Mouse (Mus musculus): ENCODE measurements around the gene Arhgef1.
A peak's percentile ranks its signal among the peaks of the same experiment; 100 is the strongest.

Gene Arhgef1

GRCm38 (mm10) chr7:24944257-24944950 is 41.7 kb downstream of the Arhgef1 start, which contains the start of gene Gm4881:
Gene Gm4881, minus strand, starts transcription at chr7:24944494.
- peak; percentile 31 for DNase-seq (ENCODE audit: low spot score)

GRCm38 (mm10) chr7:24947316-24948048 is 44.8 kb downstream of the Arhgef1 start:
- DNase-seq (ENCODE audit: low spot score): no peak

GRCm38 (mm10) chr7:24948774-24949173 is 46.1 kb downstream of the Arhgef1 start:
- no peak for DNase-seq (ENCODE audit: low spot score)

- peak; percentile 69 for DNase-seq (ENCODE audit: low spot score)
Measured at GRCm38 (mm10) chr7:24949958-24950623, 47.4 kb downstream of the Arhgef1 start.

DNA sequence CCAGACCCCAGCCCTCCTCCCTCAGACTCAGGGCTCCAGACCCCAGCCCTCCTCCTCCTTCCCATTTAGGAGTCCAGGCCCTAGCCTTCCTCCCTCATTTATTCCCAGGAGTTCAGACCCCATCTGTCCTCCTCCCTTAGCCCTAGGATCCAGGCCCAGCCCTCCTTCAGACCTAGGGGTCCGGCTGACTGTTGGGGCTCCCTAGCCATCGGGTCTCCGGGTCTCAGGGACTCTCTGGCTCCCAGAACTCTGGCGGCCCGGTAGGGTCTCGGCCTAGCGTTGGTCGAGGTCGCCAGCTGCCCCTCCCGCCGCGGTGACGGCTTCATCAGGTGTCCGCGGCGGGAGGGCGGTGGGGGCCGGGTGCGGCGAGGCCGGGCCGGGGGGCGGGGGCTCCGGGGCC is 51.3 kb downstream of the Arhgef1 start:
- DNase-seq (ENCODE audit: low spot score): no peak

- peak; percentile 31 for DNase-seq (ENCODE audit: low spot score)
Measured at GRCm38 (mm10) chr7:24954450-24954849, 51.7 kb downstream of the Arhgef1 start.

- no peak for DNase-seq (ENCODE audit: low spot score)
Measured at GRCm38 (mm10) chr7:24955226-24955625, 52.5 kb downstream of the Arhgef1 start.

DNA sequence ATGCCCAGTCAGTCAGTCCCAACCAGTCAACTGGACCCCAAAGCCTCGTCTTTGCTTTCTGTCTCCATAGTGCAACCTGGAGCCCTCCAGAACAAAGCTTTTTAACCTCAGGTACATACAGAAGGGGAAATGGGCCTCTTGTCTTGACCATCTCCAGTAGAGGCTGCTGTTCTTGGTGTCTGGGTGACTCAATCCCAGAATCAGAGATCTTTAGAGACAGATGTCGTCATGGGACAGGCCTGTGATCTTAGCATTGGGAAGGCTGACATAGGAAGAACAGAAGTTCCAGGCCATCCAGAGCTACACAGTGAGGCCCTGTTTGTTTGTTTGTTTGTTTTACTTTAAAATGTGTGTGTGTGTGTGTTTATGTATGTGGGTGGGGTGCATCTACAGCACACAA is 61.6 kb downstream of the Arhgef1 start:
- DNase-seq (ENCODE audit: low spot score): no peak

DNA sequence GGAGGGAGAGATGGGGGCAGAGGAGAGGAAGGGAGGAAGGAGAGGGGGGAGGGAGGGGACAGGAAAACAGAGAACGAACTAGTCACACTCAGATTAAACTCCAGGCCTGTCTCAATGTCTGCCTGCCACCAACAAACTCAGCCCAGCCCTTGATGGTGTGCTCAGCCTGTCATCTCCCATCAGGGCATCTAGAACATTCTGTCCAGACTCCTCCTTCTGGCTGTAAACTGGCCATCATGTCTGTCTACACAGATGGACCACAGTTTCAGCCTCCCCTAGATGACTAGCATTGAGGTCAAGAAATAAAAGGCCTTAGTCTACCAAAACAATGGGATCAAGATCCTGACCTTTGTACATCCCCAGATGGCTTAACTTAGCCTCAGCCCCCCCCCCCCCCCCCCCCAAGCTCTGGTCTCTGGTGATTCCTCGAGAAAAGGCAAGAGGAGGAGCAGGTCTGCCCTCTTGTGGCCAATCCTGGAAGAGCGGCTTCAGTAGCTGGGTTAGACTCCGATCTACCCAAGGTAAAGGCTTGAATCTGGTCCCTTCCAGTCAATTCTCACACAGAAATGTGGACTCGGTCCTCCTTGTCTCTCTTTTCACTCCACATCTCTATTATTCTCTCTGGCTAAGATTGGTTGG is 62.3 kb downstream of the Arhgef1 start:
- peak; percentile 77 for DNase-seq (ENCODE audit: low spot score)

DNA sequence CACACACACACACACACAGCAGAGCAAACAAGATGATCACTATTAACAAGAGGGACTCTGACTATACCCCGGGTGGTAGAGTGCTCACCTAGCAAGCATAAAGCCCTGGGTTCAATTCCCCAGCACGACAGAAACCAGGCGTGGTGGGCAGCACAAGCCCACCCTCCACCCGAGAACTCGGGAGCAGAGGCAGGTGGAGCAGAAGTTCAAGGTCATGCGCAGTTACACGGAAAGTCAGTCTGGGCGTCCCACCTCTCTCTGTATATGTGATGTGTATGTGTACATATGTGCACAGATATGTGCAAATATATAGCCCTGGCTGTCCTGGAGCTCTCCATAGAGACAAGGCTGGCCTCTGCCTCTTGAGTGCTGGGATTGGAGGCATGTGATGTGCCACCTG is 65.3 kb downstream of the Arhgef1 start:
- no peak for DNase-seq (ENCODE audit: low spot score)

GRCm38 (mm10) chr7:24968463-24968862 is 65.8 kb downstream of the Arhgef1 start:
- no peak for DNase-seq (ENCODE audit: low spot score)

DNA sequence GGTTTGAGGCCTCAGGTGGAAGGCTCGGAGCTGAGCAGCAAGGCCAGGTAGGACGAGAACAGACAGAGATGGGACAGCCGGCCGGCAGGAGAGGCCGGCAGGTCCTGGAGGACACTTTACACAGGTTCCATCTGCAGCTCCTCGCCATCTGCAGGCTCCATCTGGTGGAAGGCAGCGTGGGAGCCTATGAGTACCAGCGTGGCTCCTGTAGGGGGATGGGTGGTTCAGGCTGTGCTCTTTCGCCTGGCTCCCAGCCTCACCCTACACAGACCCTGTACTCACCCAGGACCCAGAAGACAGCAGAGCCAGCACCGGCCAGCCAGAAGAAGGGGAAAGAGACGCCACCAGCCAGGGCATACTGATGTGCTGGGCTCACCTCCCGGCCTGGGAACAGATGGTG is 67.1 kb downstream of the Arhgef1 start:
- no peak for DNase-seq (ENCODE audit: low spot score)

- DNase-seq (ENCODE audit: low spot score): no peak
Measured at GRCm38 (mm10) chr7:24970341-24970740, 67.6 kb downstream of the Arhgef1 start.

DNA sequence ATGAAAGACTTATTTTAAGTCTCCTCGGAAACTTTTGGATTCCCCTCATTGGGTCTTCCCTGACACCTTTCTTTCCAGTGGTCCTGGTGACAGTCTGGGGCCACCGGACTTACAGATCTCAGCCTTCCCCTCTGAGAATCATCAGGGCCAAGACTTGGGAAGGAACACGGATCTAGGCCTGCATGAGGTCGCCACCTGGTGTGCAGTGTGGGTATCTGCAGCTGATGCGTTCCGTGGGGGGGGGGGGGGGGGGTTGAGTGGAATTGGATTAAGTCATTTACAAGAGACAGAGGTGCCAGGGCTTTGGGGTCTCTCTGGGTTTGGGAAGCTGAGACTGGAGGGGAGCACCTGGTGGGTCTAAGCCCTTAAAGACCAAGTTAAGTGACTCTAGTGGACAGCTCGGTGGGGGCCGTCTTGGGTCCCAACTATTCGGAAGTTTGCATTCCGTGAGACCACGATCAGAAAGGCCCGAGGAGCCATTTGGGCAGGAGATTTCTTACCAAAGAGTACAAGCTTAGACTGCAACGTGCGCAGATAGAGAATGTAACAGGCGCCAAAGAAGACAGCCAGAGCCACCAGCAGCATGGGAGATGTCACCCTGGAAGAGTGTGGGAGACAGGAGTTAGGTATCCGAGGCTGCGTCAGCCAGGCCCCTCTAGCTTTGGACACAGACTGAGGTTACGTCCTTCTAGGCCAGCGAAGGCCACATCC is 68.7 kb downstream of the Arhgef1 start:
- peak; percentile 23 for DNase-seq (ENCODE audit: low spot score)

DNA sequence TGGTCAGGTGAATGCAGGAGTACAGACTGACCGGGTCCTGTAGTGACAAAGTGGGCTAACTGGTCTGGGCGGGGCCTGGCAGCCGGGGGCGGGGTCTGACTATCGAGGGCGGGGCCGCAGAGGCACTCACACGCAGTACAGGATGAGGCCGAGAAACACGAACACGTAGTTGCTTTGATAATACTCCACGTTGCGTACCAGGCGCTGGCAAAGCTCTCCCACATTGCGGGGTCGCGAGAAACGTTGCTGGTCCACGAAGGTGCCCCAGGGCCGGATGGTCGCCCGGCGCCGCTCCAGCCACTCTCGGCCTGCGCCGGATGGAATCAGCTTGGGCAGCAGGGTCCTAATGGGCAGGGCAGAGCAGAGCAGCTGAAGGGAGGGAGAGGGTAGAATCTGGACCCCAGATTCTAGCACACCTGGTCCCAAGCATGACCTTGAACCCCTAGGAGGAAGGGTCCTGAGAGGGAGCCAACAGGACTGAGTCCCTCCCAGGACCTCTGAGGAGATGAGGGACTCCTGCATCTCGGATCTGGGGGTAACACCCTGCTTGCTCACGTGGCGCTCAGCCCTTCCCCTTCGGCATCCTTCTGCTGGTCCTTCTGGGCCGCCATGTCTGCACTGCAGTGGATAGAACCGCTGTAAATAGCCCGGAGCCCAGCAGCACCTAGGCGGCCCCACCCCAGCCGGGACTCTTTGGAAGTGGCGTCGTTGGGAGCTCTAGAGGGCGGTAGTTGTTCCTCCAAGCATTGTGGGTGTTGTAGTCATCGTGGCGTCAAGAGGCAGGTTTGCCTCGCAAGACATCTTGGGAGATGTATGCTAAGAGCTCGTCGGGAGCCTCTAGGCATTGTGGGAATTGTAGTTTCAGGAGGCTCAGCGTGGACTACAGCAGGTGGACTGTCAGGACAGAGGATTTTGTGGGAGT is 69.5 kb downstream of the Arhgef1 start, which contains the start of gene Rabac1:
TSS of gene Rabac1 (minus strand) at position 783 of the 922 bp plus-strand sequence.
- peak; percentile 90 for DNase-seq (ENCODE audit: low spot score)

- DNase-seq (ENCODE audit: low spot score): no peak
Measured at GRCm38 (mm10) chr7:24973208-24973607, 70.5 kb downstream of the Arhgef1 start.

GRCm38 (mm10) chr7:24973902-24974301 is 71.2 kb downstream of the Arhgef1 start:
- DNase-seq (ENCODE audit: low spot score): no peak

DNA sequence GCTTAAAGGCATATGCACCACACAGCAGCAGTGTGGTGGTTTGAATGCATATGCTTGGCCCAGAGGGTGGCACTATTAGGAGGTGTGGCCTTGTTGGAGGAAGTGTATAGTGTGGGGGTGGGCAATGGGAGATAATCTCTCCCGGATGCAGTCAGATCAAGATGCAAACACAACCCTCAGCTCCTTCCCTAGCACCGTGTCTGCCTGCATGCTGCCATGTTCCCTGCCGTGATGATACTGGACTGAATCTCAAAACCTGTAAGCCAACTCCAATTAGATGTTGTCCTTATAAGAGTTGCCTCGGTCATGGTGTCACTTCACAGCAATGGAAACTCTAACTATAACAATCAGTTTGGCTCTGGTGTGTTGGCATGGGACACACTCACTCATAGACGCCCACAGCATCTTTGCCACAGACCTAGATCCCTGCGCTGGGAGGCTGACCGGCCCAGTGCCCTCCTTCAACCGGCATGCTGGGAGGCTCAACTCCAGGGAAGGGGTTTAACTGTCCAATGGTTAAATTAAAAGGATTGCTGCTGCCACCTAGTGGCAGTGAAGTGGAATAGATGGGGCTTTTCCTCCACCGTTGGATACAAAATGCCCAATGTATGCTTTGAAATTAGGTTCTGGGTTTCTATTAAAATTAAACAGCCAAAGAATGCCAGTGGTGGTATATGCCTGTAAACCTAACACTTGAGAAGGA is 72.3 kb downstream of the Arhgef1 start:
- DNase-seq (ENCODE audit: low spot score): peak; percentile 57
